Mouse (Mus musculus) megakaryocyte, embryonic 14.5 days (primary cell): ENCODE measurements around the gene Col1a1. TPM values are rescaled to one million over a fixed set of nuclear protein-coding genes. Genes with fewer than 3 reads are reported as not detected.

Experiments used
- H3K27me3 ChIP-seq: replicated peaks from 2 replicates; pipeline ENCODE3; 2012; ENCODE audit warnings: inconsistent platforms
- H3K36me3 ChIP-seq: replicated peaks from 2 replicates; pipeline ENCODE3; 2012; ENCODE audit warnings: low read length, inconsistent platforms, mixed read lengths
- H3K4me1 ChIP-seq: 2 replicates; pipeline ENCODE4 v1.6.1; 2012; ENCODE audit warnings: inconsistent platforms
- H3K4me3 ChIP-seq: replicated peaks from 2 replicates; pipeline ENCODE3; 2012; ENCODE audit warnings: moderate library complexity, mild to moderate bottlenecking, inconsistent platforms
- H3K9me3 ChIP-seq: 2 replicates; pipeline ENCODE4 v1.6.1; 2012; ENCODE audit warnings: inconsistent platforms
- FLI1 ChIP-seq: IDR thresholded peaks from 2 replicates; pipeline ENCODE4 v1.6.1; 2012; ENCODE audit warnings: low read length, inconsistent platforms, mixed read lengths
- GATA1 ChIP-seq: IDR thresholded peaks from 3 replicates; pipeline ENCODE4 v1.6.1; 2012; ENCODE audit warnings: mixed read lengths, low read length, inconsistent platforms, borderline replicate concordance
- polyA plus RNA-seq: library from polyadenylated mRNA; stranded (reverse); fragments of >175 nt; gene quantifications from 2 replicates; pipeline ENCODE4 v1.2.3, GENCODE M21; 2012; ENCODE audit warnings: low replicate concordance; ENCODE audit not compliant: insufficient read depth

Col1a1 gene
- polyA plus RNA-seq, 1 experiment, result not detected

- TF ChIP-seq GATA1 (no peak), FLI1 (no peak)
- Histone ChIP-seq H3K4me1 (peaks cover 49% of the 10 kb centered on the region), H3K27me3 (no peaks in the 10 kb centered on the region), H3K4me3 (no peak overlapping the region), H3K9me3 (no peaks in the 10 kb centered on the region), H3K36me3 (no peaks in the 10 kb centered on the region)
These were observed 49.8 kb downstream of the Col1a1 start for GRCm38 (mm10) chr11:94985822-94986221.

- H3K27me3 ChIP-seq, result no peaks in the 10 kb centered on the region
- H3K4me3 ChIP-seq, result no peak overlapping the region
- TF ChIP-seq FLI1 (no peak), GATA1 (no peak)
- no peaks in the 10 kb centered on the region for H3K9me3 ChIP-seq
- H3K36me3 ChIP-seq, result no peaks in the 10 kb centered on the region
- H3K4me1 ChIP-seq, result peaks cover 49% of the 10 kb centered on the region
These were observed 50.4 kb downstream of the Col1a1 start for GRCm38 (mm10) chr11:94986435-94986834.

GRCm38 (mm10) chr11:94987341-94987740 lies 51.3 kb downstream of the Col1a1 start:
- Histone ChIP-seq H3K9me3 (no peaks in the 10 kb centered on the region), H3K4me3 (no peak overlapping the region), H3K4me1 (peaks cover 49% of the 10 kb centered on the region), H3K36me3 (peaks cover 2% of the 10 kb centered on the region), H3K27me3 (no peaks in the 10 kb centered on the region)
- TF ChIP-seq GATA1 (no peak), FLI1 (no peak)

DNA sequence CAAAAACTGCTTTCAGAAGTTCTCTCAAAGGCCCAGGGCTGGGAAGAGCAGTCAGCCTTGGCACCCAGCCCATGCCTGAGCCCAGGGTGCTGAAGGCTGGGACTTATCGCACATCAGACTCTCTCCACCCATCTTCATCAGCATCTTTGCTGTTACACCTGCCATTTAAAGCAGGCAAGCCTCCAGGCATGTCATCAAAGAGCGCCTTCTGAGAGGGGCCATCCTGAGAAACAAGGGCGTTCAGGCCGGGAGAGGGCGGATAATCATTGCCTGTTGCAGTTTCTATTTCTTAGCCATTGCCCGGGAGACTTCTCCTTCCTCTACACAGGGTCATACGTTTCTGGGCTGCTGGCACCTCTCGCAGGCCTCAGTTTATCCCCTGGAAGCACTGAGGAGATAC lies 51.8 kb downstream of the Col1a1 start:
- no peak for TF ChIP-seq GATA1
- TF ChIP-seq FLI1, result no peak
- Histone ChIP-seq H3K9me3 (no peaks in the 10 kb centered on the region), H3K27me3 (no peaks in the 10 kb centered on the region), H3K36me3 (peaks cover 7% of the 10 kb centered on the region), H3K4me3 (no peak overlapping the region), H3K4me1 (peaks cover 49% of the 10 kb centered on the region)

DNA sequence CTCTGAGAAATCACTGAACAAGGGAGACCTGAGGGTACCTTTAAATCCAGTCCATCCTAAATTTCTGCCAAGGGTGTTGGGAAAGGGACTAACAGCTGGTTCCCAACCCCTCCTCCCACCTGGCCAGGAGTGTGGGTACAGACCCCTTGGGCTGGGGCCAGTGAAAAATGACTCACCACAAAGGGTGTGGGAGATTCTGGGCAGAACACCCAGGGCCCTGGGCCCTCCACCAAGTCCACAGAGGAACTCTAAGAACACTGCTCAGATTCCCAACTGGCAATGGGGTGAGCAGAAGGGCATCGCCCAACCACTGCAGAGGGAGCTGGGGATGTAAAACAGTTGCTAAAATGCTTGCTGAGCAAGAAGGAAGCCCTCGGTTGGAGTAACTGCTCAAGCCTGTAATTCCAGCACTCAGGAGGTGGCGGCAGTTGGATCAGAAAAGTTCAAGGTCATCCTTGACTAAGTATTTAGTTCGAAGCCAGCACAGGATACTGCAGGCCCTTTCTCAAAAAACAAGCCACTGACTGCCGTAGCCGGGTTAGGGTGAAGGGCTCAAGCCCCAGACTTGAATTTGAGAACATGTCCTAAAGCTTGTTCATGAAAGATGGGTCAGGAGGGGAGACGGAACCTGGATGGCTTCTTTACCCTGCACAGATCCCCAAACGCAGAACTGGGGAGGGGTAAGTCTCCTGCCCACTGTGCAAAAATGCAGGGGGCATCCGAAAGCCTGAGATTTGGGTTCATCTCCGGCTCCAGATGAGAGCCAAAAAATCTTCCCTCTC lies 52.9 kb downstream of the Col1a1 start:
- TF ChIP-seq GATA1 (no peak), FLI1 (no peak)
- peaks cover 60% of the 10 kb centered on the region for H3K4me1 ChIP-seq

DNA sequence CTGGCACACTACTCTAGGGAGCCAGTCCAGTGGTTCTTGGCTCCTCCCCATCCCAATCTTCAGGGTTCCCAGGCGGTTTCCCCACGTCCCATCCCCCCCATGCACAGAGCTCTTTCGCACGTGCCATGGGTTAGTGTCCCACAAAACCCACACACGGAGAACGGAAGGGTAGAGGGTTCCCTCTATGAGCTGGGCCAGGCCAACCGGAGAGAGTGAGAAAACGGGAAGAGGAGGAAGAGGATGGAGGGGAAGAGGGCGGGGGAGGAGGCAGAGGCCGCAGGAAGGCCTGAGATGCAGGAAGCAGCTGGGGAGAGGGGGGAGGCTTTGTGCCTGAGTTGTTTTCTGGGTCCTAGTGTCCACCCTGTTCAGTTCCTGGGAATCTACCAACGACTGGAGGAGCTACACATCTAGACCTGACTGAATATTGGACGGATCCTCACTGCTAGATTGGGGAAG lies 53.6 kb downstream of the Col1a1 start:
- Histone ChIP-seq H3K9me3 (no peaks in the 10 kb centered on the region), H3K4me1 (peaks cover 62% of the 10 kb centered on the region), H3K4me3 (peak overlapping the region; percentile 99), H3K36me3 (peaks cover 24% of the 10 kb centered on the region), H3K27me3 (no peaks in the 10 kb centered on the region)
- no peak for TF ChIP-seq GATA1
- peak; percentile 83 for TF ChIP-seq FLI1

More for the DNA sequence above, 52.9 kb downstream of the Col1a1 start:
- Histone ChIP-seq H3K36me3 (peaks cover 18% of the 10 kb centered on the region), H3K27me3 (no peaks in the 10 kb centered on the region), H3K9me3 (no peaks in the 10 kb centered on the region), H3K4me3 (peak overlapping the region; percentile 99)

DNA sequence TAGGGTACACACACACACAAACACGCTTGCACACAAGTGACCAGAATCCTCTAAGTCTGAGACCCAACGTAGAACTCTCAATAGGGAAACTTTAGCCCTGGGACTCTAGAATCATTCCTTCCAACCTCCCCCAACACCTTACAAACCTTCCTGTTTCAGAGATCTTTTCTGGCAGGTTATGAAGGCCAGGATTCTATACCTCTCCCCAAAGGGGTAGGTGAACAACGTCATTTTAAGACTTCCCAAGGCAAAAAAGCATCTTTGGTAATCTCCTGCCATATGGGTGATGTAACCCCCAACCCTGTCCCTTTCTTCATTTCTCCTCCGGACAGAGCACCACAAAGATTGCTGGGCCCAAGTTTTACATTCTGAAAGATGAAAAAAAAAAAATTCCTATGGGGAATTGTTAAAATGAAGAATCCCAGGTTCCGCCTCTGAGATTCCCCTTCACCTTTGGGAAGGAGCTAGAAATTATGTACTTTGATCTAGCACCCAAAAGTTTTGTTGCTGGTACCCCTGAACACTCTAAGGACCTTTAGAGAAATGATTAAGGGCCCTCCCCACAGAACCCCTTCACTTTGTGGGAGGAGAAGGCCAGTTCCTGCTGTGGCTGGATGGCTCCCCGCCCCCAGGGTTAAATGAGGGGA lies 54.2 kb downstream of the Col1a1 start:
- H3K27me3 ChIP-seq, result no peaks in the 10 kb centered on the region
- H3K4me3 ChIP-seq, result peak overlapping the region; percentile 99
- no peaks in the 10 kb centered on the region for H3K9me3 ChIP-seq
- H3K36me3 ChIP-seq, result peaks cover 30% of the 10 kb centered on the region
- TF ChIP-seq GATA1 (no peak), FLI1 (no peak)
- H3K4me1 ChIP-seq, result peaks cover 62% of the 10 kb centered on the region

GRCm38 (mm10) chr11:94990749-94991577 lies 54.9 kb downstream of the Col1a1 start, which contains the start of gene Ppp1r9b:
Gene Ppp1r9b (plus strand): TSS chr11:94991035.
- Histone ChIP-seq H3K36me3 (peaks cover 38% of the 10 kb centered on the region), H3K4me3 (peak within 1 kb of the TSS; percentile 99), H3K4me1 (peaks cover 67% of the 10 kb centered on the region), H3K9me3 (no peaks in the 10 kb centered on the region), H3K27me3 (no peaks in the 10 kb centered on the region)
- no peak for TF ChIP-seq GATA1
- no peak for TF ChIP-seq FLI1

GRCm38 (mm10) chr11:94991641-94992479 lies 55.8 kb downstream of the Col1a1 start:
- peak overlapping the region; percentile 99 for H3K4me3 ChIP-seq
- peaks cover 47% of the 10 kb centered on the region for H3K36me3 ChIP-seq
- TF ChIP-seq GATA1 (no peak), FLI1 (no peak)
- H3K27me3 ChIP-seq, result no peaks in the 10 kb centered on the region
- no peaks in the 10 kb centered on the region for H3K9me3 ChIP-seq
- peaks cover 68% of the 10 kb centered on the region for H3K4me1 ChIP-seq
